Mouse (Mus musculus): ENCODE results near the gene Hira. TPM values are rescaled to one million over a fixed set of nuclear protein-coding genes. Genes with fewer than 3 reads are reported as not detected.

The Hira gene
- total RNA-seq, 4 experiments from 2014 or later: 75.3 to 92.0 (median 79.3) TPM

DNA sequence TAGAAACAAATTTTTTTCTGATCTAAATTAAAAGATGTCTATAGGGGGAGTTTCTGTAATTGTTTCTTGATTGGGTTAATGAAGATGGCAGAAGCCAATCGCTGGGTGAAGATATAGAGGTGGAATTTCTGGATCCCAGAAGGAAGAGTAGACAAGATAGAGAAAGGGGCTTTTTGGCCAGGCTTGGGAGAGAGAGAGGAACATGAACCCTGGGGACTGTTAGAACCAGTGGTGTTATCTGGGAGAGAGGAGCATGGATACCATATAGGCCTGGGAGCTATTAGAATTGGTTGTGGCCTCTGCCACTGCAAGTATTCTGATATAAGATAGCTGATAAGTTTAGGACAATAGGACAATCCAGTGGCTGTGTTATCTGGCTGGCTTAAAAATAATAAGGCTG is 136.7 kb downstream of the Hira start:
- no peak for DNase-seq (ENCODE audit: low spot score in 2 of 2)

DNA sequence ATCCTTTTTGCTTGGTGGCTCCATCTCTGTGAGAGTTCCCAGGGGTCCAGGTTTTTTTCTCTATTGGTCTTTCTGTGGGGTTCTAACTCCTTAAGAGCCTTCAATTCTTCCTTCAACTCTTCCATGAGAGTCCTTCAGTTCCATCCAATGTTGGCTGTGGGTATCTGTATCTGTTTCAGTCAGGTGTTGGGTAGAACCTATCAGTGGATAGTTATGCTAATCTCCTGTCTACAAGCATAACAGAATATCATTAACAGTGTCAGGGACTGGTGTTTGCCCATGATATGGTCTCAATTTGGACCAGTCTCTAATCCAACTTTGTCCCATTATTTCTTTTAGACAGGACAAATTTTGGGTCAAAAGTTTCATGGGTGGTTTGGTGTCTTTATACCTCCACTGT is 137.8 kb downstream of the Hira start:
- DNase-seq (ENCODE audit: low spot score in 2 of 2): no peak

Other genes with a start within 250 kb of the Hira start
- 100 to 1,000 TPM; 499 to 528 (median 503) TPM for gene Sept5, start 247.1 kb upstream of the Hira start, total RNA-seq (2022)
- 10 to 100 TPM; 28.8 to 41.7 (median 37.5) TPM for gene Cldn5, start 100.2 kb upstream of the Hira start, total RNA-seq (2022)
- 100 to 1,000 TPM in 3 of 4 experiments, 10 to 100 TPM in 1; 92.9 to 117 (median 107) TPM for gene Ufd1, start 65.3 kb upstream of the Hira start, total RNA-seq (2022)
- 1 to 10 TPM; 1.5 to 3.4 (median 2.1) TPM for gene Cdc45, start 65.0 kb upstream of the Hira start, total RNA-seq (2022)
- gene 2510002D24Rik, start 40.5 kb upstream of the Hira start, total RNA-seq (2022): 10 to 100 TPM; 18.3 to 31.0 (median 26.7) TPM
- 10 to 100 TPM in 1 of 4 experiments, 1 to 10 TPM in 3; 4.6 to 11.1 (median 8.2) TPM for gene Gm28539, start 40.5 kb upstream of the Hira start, total RNA-seq (2022)
- gene Mrpl40, start 175 bp upstream of the Hira start, total RNA-seq (2022): 10 to 100 TPM; 27.4 to 35.0 (median 32.2) TPM